9 mouse cellular contexts compared by ENCODE assay signal in genomic region chr6:100336591-100337148, GRCm38 (mm10). TPM values are rescaled to one million over a fixed set of nuclear protein-coding genes. Genes with fewer than 3 reads are reported as not detected.
DNase-seq lines count a peak whose midpoint lies in the region; ATAC-seq and TF ChIP-seq lines count a peak whose summit lies in the region.
"Had no signal": no experiment of that assay in that cellular context is flagged by ENCODE, and none has a peak within 500 bp of the region (broad histone marks: within the 10 kb centered on the region; RNA-seq: fewer than 3 reads in every experiment).

No protein-coding gene starts in this region.

- H3K27ac ChIP-seq in intestine, embryonic 14.5 days (ENCODE audit: low read depth) = no peak overlapping the region
- H3K27ac ChIP-seq in intestine, postnatal 0 days (ENCODE audit: low read depth, low read length) = no peak overlapping the region
- no peak overlapping the region for H3K27ac ChIP-seq in embryonic facial prominence, embryonic 12.5 days
- H3K27ac ChIP-seq in limb, embryonic 15.5 days = no peak overlapping the region

- H3K4me1 ChIP-seq in intestine, embryonic 14.5 days (replicated peaks; ENCODE audit: control insufficient read depth, insufficient read depth, low read length) = peaks cover 11% of the 10 kb centered on the region
- H3K4me1 ChIP-seq in intestine, postnatal 0 days (replicated peaks; ENCODE audit: control insufficient read depth, insufficient read depth, low read length) = no peaks in the 10 kb centered on the region
- H3K4me1 ChIP-seq in embryonic facial prominence, embryonic 12.5 days = peaks cover 21% of the 10 kb centered on the region
- H3K4me1 ChIP-seq in limb, embryonic 15.5 days = peaks cover 24% of the 10 kb centered on the region

- H3K36me3 ChIP-seq in intestine, embryonic 14.5 days (ENCODE audit: control insufficient read depth, insufficient read depth, low read length) = no peaks in the 10 kb centered on the region
- no peaks in the 10 kb centered on the region for H3K36me3 ChIP-seq in intestine, postnatal 0 days (ENCODE audit: control insufficient read depth, insufficient read depth)
- H3K36me3 ChIP-seq in embryonic facial prominence, embryonic 12.5 days = no peaks in the 10 kb centered on the region
- H3K36me3 ChIP-seq in limb, embryonic 15.5 days = no peaks in the 10 kb centered on the region
- H3K36me3 ChIP-seq: G1E had no signal

- H3K4me2 ChIP-seq in intestine, embryonic 14.5 days (ENCODE audit: low read length) = no peak overlapping the region
- no peak overlapping the region for H3K4me2 ChIP-seq in intestine, postnatal 0 days (replicated peaks; ENCODE audit: low read depth)
- peak overlapping the region; percentile 35 for H3K4me2 ChIP-seq in embryonic facial prominence, embryonic 12.5 days (replicated peaks)
- peak overlapping the region; percentile 26 for H3K4me2 ChIP-seq in limb, embryonic 15.5 days

- no peak for DNase-seq in intestine, embryonic 14.5 days (ENCODE audit: low spot score)
- peak; percentile 11 for DNase-seq in heart, postnatal 25 days (ENCODE audit: low spot score)
- DNase-seq in thymus, postnatal 4 days = no peak
- DNase-seq in cerebellum, postnatal 36 days = no peak

- no peak overlapping the region for H3K9ac ChIP-seq in intestine, embryonic 14.5 days (ENCODE audit: low read length)
- no peak overlapping the region for H3K9ac ChIP-seq in intestine, postnatal 0 days (ENCODE audit: low read depth, low read length)
- H3K9ac ChIP-seq in embryonic facial prominence, embryonic 12.5 days = no peak overlapping the region
- H3K9ac ChIP-seq in limb, embryonic 15.5 days = no peak overlapping the region

- no peak overlapping the region for H3K4me3 ChIP-seq in intestine, embryonic 14.5 days (ENCODE audit: low read depth, low read length)
- H3K4me3 ChIP-seq in intestine, postnatal 0 days (ENCODE audit: low read depth, low read length) = no peak overlapping the region
- no peak overlapping the region for H3K4me3 ChIP-seq in embryonic facial prominence, embryonic 12.5 days
- no peak overlapping the region for H3K4me3 ChIP-seq in limb, embryonic 15.5 days

- 25% methylated on average over 14 of the region's 14 CpGs for WGBS in intestine, embryonic 14.5 days
- WGBS in intestine, postnatal 0 days = 47% methylated on average over 14 of the region's 14 CpGs
- 3% methylated on average over 14 of the region's 14 CpGs for WGBS in embryonic facial prominence, embryonic 12.5 days
- WGBS in limb, embryonic 15.5 days = 9% methylated on average over 14 of the region's 14 CpGs

- H3K9me3 ChIP-seq in intestine, embryonic 14.5 days (ENCODE audit: control insufficient read depth, low read length) = no peaks in the 10 kb centered on the region
- H3K9me3 ChIP-seq in intestine, postnatal 0 days (ENCODE audit: control insufficient read depth) = no peaks in the 10 kb centered on the region
- no peaks in the 10 kb centered on the region for H3K9me3 ChIP-seq in embryonic facial prominence, embryonic 12.5 days
- H3K9me3 ChIP-seq in limb, embryonic 15.5 days = no peaks in the 10 kb centered on the region

- ATAC-seq in intestine, embryonic 14.5 days (replicated peaks; ENCODE audit: low FRiP score, low TSS enrichment, low read depth) = peak; percentile 21; the same call in 1 of the 2 replicates
- ATAC-seq in intestine, postnatal 0 days = no peak
- peak; percentile 44; the same call in 1 of the 2 replicates for ATAC-seq in embryonic facial prominence, embryonic 12.5 days (ENCODE audit: insufficient number of reproducible peaks, insufficient read depth, low FRiP score, low TSS enrichment)
- peak; percentile 74; the same call in 1 of the 2 replicates for ATAC-seq in limb, embryonic 15.5 days (ENCODE audit: insufficient number of reproducible peaks, low FRiP score, low TSS enrichment, low read depth)
- ATAC-seq in activated CD4-positive, CD25-positive, alpha-beta regulatory T cell, adult 4 months = no peak

- no peak for TF ChIP-seq CTCF in intestine, postnatal 0 days (IDR thresholded peaks at IDR 0.05; ENCODE audit: low read depth)

- intact Hi-C loops in heart, postnatal 25 days (cut with DNase I) = no loop called here

- H3K27me3 ChIP-seq in intestine, embryonic 14.5 days (replicated peaks; ENCODE audit: control insufficient read depth, insufficient read depth, low read length) = peaks cover 17% of the 10 kb centered on the region
- no peaks in the 10 kb centered on the region for H3K27me3 ChIP-seq in intestine, postnatal 0 days (replicated peaks; ENCODE audit: control insufficient read depth, insufficient read depth, low read length)
- peaks cover 4% of the 10 kb centered on the region; the same call in 1 of the 2 replicates for H3K27me3 ChIP-seq in embryonic facial prominence, embryonic 12.5 days
- peaks cover 4% of the 10 kb centered on the region; the same call in 1 of the 2 replicates for H3K27me3 ChIP-seq in limb, embryonic 15.5 days

RNA-seq across cellular contexts. Expression of gene Rybp, which starts 49.4 kb away (rescaled TPM):
- 13.8 and 14.7 TPM in 2 replicates for polyA plus RNA-seq in intestine, embryonic 14.5 days (2014; fragmentation: Nextera tagmentation; extraction: Ambion mirVana)
- polyA plus RNA-seq in intestine, postnatal 0 days (2015; fragmentation: Nextera tagmentation; extraction: Ambion mirVana) = 13.5 and 14.7 TPM in 2 replicates
- polyA plus RNA-seq in embryonic facial prominence, embryonic 12.5 days (2016; fragmentation: Nextera tagmentation; extraction: Ambion mirVana) = 25.3 and 25.7 TPM in 2 replicates
- 10 to 100 TPM; 12.5 to 14.0 TPM for total RNA-seq in heart, postnatal 25 days (2021)
- 14.7 and 21.3 TPM in 2 replicates for polyA plus RNA-seq in limb, embryonic 15.5 days (2015; fragmentation: Nextera tagmentation; extraction: Ambion mirVana)
- 1 to 10 TPM; 8.2 to 8.4 TPM for polyA plus RNA-seq in activated CD4-positive, CD25-positive, alpha-beta regulatory T cell, adult 4 months (2017; shearing (Covaris generic))

Comparison
In these comparisons a context has a peak if more than half of its experiments do, and no peak if none do; other contexts are left out.
1. ATAC-seq: peak in intestine, embryonic 14.5 days (single experiment), embryonic facial prominence, embryonic 12.5 days (single experiment) and limb, embryonic 15.5 days (single experiment); none in intestine, postnatal 0 days (single experiment) and activated CD4-positive, CD25-positive, alpha-beta regulatory T cell, adult 4 months (single experiment).
2. H3K4me2 ChIP-seq: peak in embryonic facial prominence, embryonic 12.5 days (single experiment) and limb, embryonic 15.5 days (single experiment); none in intestine, embryonic 14.5 days (single experiment) and intestine, postnatal 0 days (single experiment).